Mouse (Mus musculus): ENCODE measurements around the gene Adh4.

GRCm38 (mm10) chr3:138464573-138465147 is 49.4 kb downstream of the Adh4 start:
- TF ChIP-seq CTCF (conservative IDR thresholded peaks at IDR 0.05 in 1 of 2, IDR thresholded peaks at IDR 0.05 in 1 of 2; ENCODE audit: low read depth in 2 of 2, low read length in 2 of 2): no peak
- TF ChIP-seq TCF12 (IDR thresholded peaks at IDR 0.05; ENCODE audit: low read depth, low read length): no peak
- no peak for TF ChIP-seq ZNF384 (IDR thresholded peaks at IDR 0.05; ENCODE audit: low read depth, low read length)
- no peak for TF ChIP-seq EP300 (IDR thresholded peaks at IDR 0.05; ENCODE audit: low read length)
- no peak for TF ChIP-seq ZC3H11A (IDR thresholded peaks at IDR 0.05; ENCODE audit: low read depth, low read length)
- TF ChIP-seq MAFK (IDR thresholded peaks at IDR 0.05; ENCODE audit: insufficient replicate concordance, low read length): no peak
- no peak for TF ChIP-seq IRF4 (IDR thresholded peaks at IDR 0.05; ENCODE audit: low read depth, low read length)
- TF ChIP-seq PAX5 (IDR thresholded peaks at IDR 0.05; ENCODE audit: low read length): no peak
- no peak for TF ChIP-seq UBTF (IDR thresholded peaks at IDR 0.05; ENCODE audit: low read depth, low read length)

Data from CH12.LX (cell line).